Mouse (Mus musculus): Measurements from ENCODE around the gene Prpf40b.

The Prpf40b gene

DNA sequence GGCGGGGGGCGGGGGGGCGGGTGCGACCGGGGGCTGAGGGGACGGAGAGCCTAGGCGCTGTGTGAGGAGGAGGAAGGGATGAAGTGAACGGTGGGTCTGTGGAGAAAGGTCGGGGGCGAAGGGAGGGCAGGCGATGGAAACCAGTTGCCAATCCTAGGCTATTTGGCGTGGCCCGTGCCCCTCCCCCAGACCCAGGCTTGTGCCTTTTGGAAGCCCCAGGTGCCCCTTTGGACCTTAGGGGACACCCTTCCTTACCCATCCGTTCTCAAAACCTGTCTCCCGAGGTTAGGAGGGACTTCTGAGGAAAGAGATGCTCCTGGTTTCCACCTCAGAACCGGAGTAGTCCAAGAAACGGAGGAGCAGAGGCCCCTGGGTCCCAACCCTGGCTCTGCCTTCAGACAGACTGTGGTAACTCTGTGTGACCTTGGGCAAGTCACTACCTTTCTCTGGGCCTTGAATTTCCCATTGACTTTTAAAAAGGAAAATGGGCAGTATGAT is 646 bp downstream of the Prpf40b start, which contains the start of gene Fam186b:
TSS of gene Fam186b (minus strand) at position 405 of the 498 bp plus-strand sequence.
- peak; percentile 55 for DNase-seq

DNA sequence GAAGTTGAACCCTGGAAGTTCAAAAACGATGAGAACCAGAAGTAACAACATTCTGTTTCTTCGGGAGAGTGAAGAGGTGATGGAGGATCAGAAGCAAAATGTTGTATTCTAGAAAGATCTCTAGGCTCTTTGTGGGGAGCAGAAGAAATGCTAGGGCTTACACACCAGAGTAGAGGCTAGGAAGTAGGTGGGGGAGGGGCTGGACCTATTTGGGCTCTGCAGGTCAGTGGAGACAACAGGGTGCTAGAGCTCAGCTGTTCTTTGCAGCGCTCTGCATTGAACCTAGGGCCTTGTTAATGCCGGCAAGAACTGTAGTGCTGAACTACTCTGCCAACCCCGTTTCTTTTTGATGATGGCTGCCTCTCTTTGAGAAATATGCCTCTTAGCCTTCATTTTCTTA is 1.3 kb downstream of the Prpf40b start:
- DNase-seq = no peak

DNA sequence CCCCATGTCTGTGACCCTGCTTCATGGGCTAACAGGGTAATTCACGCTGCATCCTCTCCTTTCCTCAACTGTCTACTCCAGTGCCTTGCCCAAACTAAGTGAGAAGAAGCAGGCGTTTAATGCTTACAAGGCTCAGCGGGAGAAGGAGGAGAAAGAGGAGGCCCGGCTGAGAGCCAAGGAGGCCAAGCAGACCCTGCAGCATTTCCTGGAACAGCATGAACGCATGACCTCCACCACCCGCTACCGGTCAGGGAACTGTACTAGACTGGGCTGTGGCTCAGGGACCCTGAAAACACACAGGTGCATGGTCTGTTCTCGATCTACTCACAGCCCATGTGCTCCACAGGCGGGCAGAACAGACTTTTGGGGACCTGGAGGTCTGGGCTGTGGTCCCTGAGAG is 12.6 kb downstream of the Prpf40b start:
- no peak for DNase-seq

DNA sequence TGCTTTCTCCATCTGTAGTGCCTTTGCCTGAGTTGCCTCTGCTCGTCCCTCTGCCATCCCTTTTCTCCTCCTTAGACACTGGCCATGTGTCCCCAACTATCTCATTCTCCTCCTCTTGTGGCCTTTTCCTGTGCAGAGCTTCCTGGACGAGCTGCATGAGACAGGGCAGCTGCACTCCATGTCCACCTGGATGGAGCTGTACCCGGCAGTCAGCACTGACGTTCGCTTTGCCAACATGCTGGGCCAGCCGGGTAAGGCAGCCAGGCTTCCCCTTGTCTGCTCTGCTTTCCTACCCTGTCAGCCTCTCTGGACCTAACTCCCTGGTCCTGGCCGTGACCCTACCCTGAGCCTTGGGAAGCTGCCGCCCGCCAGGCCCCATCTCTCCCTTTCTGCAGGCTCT is 14.7 kb downstream of the Prpf40b start:
- no peak for DNase-seq

- DNase-seq = no peak
Observed at GRCm38 (mm10) chr15:99310617-99311016, 15.7 kb downstream of the Prpf40b start.

GRCm38 (mm10) chr15:99314891-99315290 is 20.0 kb downstream of the Prpf40b start:
- DNase-seq = no peak

DNA sequence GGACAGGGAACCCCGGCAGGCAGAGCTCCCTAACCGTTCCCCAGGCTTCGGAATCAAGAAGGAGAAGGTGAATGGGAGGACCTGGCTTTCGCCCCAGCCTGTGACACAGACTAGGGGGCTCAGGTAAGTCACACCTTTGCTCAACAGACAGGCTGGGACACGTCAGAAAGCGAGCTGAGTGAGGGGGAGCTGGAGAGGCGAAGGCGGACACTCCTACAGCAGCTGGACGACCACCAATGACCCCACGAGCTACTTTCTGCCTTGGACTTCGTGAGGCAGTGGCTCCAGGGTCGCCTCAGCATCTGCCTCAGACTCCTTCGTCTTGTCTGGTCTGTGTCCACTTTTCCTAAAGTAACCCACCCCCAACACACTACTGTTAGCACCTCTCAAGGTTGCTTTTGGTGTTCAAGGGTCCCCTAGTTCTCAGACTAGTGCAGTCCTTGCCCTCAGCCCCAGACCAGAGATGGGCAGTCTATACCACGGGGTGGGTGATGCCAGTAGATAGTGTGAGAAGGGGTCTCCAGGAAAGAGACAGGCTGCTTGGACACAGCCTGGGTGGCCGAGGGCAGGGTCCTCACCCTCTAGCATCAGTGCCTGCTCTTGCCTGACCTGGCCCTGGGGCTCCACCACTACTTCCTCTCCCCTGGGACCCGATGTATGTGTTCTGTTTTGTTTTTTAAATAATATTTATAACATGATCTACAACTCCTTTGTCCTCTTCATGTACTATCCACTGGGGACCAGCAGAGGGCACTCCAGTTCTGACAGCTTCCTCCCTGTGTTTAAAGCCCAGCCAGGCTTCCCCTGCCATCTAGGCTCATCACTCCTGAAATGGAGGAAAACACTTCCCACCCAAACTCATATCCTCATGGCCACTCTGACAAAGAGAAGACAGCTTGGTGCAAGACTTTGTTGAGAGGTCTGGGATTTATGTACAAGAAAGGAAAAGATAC is 21.7 kb downstream of the Prpf40b start:
- DNase-seq = peak; percentile 84

DNA sequence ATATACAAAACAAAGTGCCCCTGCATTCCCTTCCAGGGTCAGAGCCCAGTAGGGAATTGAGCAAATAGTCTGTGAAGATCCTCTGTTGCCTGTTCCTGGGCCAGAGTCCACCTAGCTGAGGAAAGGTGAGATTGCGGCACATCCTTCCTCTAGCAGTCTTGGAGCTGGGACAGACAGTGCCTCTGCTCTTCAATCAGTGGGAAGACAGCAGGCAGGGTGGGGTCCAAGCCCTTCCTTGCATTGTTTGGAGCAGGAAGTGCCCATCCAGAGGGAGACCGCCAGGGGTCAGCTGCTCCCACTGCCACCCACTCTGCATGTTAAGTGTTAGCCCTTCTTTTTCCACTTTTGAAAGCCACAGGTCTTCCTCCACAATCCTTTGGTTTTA is 22.4 kb downstream of the Prpf40b start:
- no peak for DNase-seq

DNA sequence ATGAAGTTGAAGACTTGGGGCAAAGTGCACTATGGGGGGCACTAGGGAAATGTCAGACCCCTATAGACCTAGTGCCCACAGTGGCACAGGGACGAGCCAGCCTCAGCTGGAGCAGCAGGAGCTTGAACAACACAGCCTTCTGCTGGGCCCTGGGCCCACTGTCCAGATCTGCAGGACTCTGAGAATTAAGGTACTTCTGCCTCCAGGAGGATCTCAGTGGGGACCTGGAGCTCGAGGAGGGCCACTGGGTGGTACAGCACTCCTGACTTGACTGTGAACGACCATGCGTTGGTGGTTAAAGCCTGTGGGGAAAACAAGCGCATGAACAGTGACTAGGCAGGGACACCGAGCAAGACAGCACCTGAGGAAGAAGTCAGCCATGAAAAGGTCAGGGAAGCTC is 23.2 kb downstream of the Prpf40b start:
- no peak for DNase-seq

DNA sequence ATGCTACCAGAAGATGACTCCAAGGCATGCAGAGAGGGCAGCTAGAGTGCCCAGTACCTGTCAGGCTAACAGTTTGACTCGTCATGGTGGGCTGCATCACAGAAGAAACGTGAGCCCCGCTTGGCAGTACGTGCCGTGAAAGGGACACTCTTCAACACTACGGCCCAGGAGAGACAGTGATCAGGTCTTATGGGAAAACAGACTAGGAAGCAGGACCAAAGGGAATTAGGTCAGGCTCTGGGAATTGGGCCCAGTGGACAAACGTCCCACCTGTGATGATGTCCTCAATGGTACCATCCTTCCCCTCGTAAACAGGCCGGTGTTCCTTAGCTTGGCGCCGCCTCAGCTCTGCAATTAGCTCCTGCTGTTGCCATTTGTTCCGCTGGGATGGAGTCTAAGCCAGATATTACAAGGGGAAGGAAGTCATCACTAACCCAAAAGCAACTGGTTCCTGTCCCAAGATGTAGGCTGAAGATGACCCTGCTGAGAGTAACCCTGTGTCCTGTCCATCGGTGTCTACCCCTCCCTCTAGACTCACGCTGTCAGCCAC is 24.0 kb downstream of the Prpf40b start:
- DNase-seq = no peak

DNA sequence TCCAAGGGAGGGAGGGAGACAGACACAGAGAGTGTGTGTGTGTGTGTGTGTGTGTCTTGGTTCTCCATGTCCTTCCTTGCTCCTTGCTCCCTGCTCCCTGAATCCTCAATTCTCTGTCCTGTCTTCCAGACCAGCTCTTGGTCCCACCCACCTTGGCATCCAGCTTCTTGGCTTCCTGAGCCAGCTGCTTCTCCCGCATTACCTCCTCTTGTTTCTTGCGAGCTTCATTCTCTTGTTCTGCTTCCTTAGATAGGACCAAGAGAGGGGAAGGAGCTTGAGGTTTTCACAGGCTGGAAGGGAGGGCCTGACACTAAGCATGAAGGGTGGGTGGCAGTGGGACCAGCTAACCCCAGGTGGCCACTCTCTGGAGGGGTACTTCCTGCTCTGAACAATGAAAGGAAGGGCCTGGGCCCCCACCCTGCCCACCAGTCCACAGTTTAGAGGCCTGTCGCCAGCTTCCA is 24.6 kb downstream of the Prpf40b start:
- DNase-seq = no peak

- DNase-seq = no peak
Observed at GRCm38 (mm10) chr15:99320168-99320674, 25.3 kb downstream of the Prpf40b start.

GRCm38 (mm10) chr15:99320978-99321377 is 26.1 kb downstream of the Prpf40b start:
- DNase-seq = no peak

GRCm38 (mm10) chr15:99324151-99324550 is 29.3 kb downstream of the Prpf40b start:
- no peak for DNase-seq

- DNase-seq = no peak
Observed at GRCm38 (mm10) chr15:99325598-99325997, 30.7 kb downstream of the Prpf40b start.

DNA sequence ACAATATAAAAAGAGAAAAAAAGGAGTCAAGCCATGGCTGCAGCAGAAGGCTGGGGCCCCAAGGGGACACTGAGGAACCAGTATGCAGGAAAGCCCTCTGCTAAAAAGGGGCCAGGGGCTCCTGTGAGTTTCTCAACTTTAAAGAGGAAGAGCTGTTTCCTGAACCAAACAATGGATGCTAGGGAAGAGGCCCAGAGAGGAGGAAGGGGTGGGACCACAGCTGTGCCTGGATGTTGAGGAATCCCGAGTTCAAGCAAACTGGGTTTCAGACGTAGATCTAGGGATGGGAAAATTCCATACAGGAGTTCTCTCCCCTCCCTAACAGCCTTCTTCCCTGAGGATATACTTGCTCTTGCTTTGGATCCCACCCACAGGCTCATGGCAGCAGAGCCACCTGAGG is 31.5 kb downstream of the Prpf40b start:
- DNase-seq = no peak

DNA sequence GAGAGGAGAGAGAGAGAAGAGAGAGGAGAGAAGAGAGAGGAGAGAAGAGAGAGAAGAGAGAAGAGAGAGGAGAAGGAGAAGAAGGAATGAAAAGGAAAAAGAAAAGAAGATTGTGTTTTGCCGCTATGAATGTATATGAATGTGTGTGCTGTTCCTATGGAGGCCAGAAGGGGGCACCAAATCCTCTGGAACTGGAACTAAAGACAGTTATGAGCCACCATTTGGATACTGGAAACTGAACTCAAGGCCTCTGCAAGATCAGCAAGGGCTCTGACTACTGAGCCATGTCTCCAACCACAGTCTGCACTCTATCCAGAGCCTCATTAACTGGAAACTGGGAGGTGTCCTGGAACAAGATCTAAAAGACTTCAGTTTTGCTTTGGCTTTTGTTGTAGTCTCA is 32.1 kb downstream of the Prpf40b start:
- DNase-seq = no peak

GRCm38 (mm10) chr15:99328011-99328410 is 33.1 kb downstream of the Prpf40b start:
- DNase-seq = no peak

DNA sequence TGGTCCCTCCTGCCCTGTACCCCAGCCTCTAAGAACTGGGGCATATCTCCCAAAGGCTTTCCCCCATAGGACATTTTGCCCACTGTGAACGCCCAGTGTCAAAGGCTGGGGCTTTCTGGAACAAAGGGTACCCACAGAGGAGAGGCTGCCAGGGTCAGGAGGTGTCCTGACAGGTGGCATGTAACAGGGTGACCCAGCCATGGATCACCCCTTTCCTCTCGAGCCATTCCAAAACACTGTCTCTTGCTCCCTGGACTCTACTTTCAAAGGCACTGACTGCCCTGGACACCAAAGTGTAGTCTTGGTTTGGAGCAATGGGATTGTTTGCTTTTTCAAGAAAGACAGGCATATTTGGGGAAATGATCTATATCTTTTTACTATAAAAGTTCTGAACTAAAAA is 35.4 kb downstream of the Prpf40b start:
- DNase-seq = no peak

- DNase-seq = no peak
Observed at GRCm38 (mm10) chr15:99331341-99331740, 36.5 kb downstream of the Prpf40b start.

DNA sequence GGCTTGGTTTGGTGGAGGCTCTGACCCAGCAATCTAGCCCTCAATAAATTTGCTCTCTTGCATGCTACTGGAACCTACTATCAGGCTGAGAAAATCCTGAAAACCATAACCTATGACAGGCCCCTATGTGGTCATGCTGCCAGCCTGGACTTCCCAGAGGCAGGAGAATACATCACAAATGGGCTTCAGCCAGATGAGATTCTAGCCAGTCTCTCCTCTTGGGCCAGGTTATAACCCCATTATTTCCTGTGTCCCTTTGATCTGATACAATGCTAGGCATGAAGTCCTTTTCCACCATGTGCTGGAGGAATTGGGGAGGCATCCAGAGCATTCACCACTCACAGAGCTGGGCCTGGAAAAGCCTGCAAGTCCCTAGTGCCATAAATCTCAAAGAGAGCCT is 37.2 kb downstream of the Prpf40b start:
- DNase-seq = no peak

- no peak for DNase-seq
Observed at GRCm38 (mm10) chr15:99332921-99333675, 38.2 kb downstream of the Prpf40b start.

DNA sequence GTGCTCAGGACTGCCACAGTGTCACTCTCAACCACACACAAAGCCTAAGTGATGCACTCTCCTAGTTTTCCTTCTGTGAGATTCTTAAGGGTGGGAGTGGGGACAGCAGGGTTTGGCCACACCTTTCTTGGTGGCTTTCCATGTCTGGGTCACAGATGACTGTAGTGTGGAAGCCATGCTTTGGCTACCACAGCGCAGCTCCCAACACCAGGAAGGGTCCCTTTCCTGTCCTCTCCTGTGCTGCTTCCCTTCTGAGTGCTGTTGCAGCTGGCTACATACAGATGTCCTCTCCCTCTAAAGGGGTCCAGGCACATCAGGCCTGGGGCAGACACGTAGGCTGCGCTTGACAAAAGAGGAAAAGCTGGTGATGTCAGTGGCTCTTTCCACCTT is 38.8 kb downstream of the Prpf40b start:
- no peak for DNase-seq
